Mouse (Mus musculus) stomach, embryonic 15.5 days (tissue): ENCODE measurements around the gene Kmt2c. TPM values are rescaled to one million over a fixed set of nuclear protein-coding genes. Genes with fewer than 3 reads are reported as not detected.
"Not testable (repeated sequence)": the region's sequence is repeated elsewhere in the genome, so short reads cannot be mapped to it uniquely, and the experiment has no call there.

ENCODE experiments used
- ATAC-seq: fragments of 200-750 bp; cut with Nextera tagmentation; 2 replicates; pipeline ENCODE4 v1.8.0; 2017; ENCODE audit warnings: low read depth, moderate number of reproducible peaks, moderate TSS enrichment; ENCODE audit not compliant: insufficient read depth, low FRiP score
- H3K27ac ChIP-seq: fragments of 300-500 bp; sonication (generic); 2 replicates; pipeline ENCODE4 v1.5.1; 2015; ENCODE audit warnings: mild to moderate bottlenecking, inconsistent platforms
- H3K27me3 ChIP-seq: fragments of 300-500 bp; sonication (generic); replicated peaks from 2 replicates; pipeline ENCODE4 v1.6.1; 2015; ENCODE audit warnings: inconsistent platforms
- H3K36me3 ChIP-seq: fragments of 300-500 bp; sonication (generic); 2 replicates; pipeline ENCODE4 v1.6.1; 2015; ENCODE audit warnings: inconsistent platforms
- H3K4me1 ChIP-seq: fragments of 300-500 bp; sonication (generic); 2 replicates; pipeline ENCODE4 v1.6.1; 2015; ENCODE audit warnings: inconsistent platforms
- H3K4me2 ChIP-seq: fragments of 300-500 bp; sonication (generic); 2 replicates; pipeline ENCODE4 v1.6.1; 2015; ENCODE audit warnings: mild to moderate bottlenecking, inconsistent platforms
- H3K4me3 ChIP-seq: fragments of 300-500 bp; sonication (generic); replicated peaks from 2 replicates; pipeline ENCODE4 v1.5.1; 2015; ENCODE audit warnings: inconsistent platforms
- H3K9ac ChIP-seq: fragments of 300-500 bp; sonication (generic); 2 replicates; pipeline ENCODE4 v1.6.1; 2015; ENCODE audit warnings: inconsistent platforms
- H3K9me3 ChIP-seq: fragments of 300-500 bp; sonication (generic); 2 replicates; pipeline ENCODE4 v1.6.1; 2016; ENCODE audit warnings: inconsistent platforms
- WGBS: fragments of 180-500 bp; shearing (Covaris S2); methylation state at CpG from one replicate; pipeline ENCODE4 v1.1.7; 2015; 5-methylcytosine and 5-hydroxymethylcytosine counted together
- polyA plus RNA-seq: library from polyadenylated mRNA; unstranded; fragments of >200 nt; fragmentation: Nextera tagmentation; extraction: Ambion mirVana; gene quantifications from 2 replicates; pipeline ENCODE4 v1.2.1, GENCODE M21; 2015

The Kmt2c gene
- polyA plus RNA-seq, 1 experiment from 2014 or later: 13.4 TPM

GRCm38 (mm10) chr5:25455432-25455831, 43.2 kb downstream of the Kmt2c start:
- not testable (repeated sequence) for H3K27ac ChIP-seq, H3K9me3 ChIP-seq, H3K36me3 ChIP-seq, H3K9ac ChIP-seq, ATAC-seq, H3K4me1 ChIP-seq, H3K27me3 ChIP-seq, H3K4me2 ChIP-seq, H3K4me3 ChIP-seq

GRCm38 (mm10) chr5:25452691-25453090, 45.9 kb downstream of the Kmt2c start:
- no peak overlapping the region for H3K9ac ChIP-seq
- no peaks in the 10 kb centered on the region for H3K27me3 ChIP-seq
- 68% methylated on average over 2 of the region's 2 CpGs for WGBS
- H3K27ac ChIP-seq: no peak overlapping the region
- no peaks in the 10 kb centered on the region for H3K36me3 ChIP-seq
- no peak overlapping the region for H3K4me2 ChIP-seq
- H3K4me1 ChIP-seq: no peaks in the 10 kb centered on the region
- H3K4me3 ChIP-seq: no peak overlapping the region
- ATAC-seq: no peak
- H3K9me3 ChIP-seq: no peaks in the 10 kb centered on the region

GRCm38 (mm10) chr5:25437508-25437907, 61.1 kb downstream of the Kmt2c start:
- H3K27ac ChIP-seq: no peak overlapping the region
- ATAC-seq: no peak

GRCm38 (mm10) chr5:25436081-25436480, 62.5 kb downstream of the Kmt2c start:
- Histone ChIP-seq H3K4me2 (no peak overlapping the region), H3K4me3 (no peak overlapping the region), H3K36me3 (no peaks in the 10 kb centered on the region), H3K27ac (no peak overlapping the region), H3K4me1 (no peaks in the 10 kb centered on the region), H3K9me3 (no peaks in the 10 kb centered on the region), H3K9ac (no peak overlapping the region), H3K27me3 (no peaks in the 10 kb centered on the region)
- no peak for ATAC-seq
- 17% methylated on average over 3 of the region's 3 CpGs for WGBS

More at GRCm38 (mm10) chr5:25437508-25437907, 61.1 kb downstream of the Kmt2c start:
- H3K36me3 ChIP-seq: no peaks in the 10 kb centered on the region
- WGBS: 80% methylated on average over 1 of the region's 1 CpGs
- H3K9me3 ChIP-seq: no peaks in the 10 kb centered on the region
- no peaks in the 10 kb centered on the region for H3K4me1 ChIP-seq
- no peak overlapping the region for H3K9ac ChIP-seq
- no peaks in the 10 kb centered on the region for H3K27me3 ChIP-seq
- no peak overlapping the region for H3K4me3 ChIP-seq
- no peak overlapping the region for H3K4me2 ChIP-seq

GRCm38 (mm10) chr5:25422576-25422975, 76.0 kb downstream of the Kmt2c start:
- Histone ChIP-seq H3K4me1 (no peaks in the 10 kb centered on the region), H3K36me3 (no peaks in the 10 kb centered on the region), H3K27me3 (no peaks in the 10 kb centered on the region), H3K4me3 (no peak overlapping the region), H3K9me3 (no peaks in the 10 kb centered on the region), H3K9ac (no peak overlapping the region), H3K4me2 (no peak overlapping the region), H3K27ac (no peak overlapping the region)
- 68% methylated on average over 1 of the region's 1 CpGs for WGBS
- no peak for ATAC-seq

DNA sequence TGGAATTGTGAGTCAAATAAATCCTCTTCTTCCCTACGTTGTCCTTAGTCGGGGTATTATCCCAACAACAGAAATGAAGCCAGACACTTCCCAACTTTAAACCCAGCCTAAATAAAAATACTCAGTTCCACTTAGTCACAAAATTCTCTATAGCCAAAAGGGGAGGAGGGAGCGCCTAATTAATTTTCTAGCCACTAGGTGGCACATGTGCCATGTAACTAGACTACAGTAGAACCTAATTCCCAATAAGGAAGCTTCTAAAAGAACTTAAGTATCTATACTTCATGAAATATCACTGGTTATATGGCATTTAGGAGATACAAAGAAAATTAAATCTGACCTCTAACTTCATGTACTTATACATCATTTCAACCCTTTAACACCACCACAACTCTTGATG, 78.0 kb downstream of the Kmt2c start:
- H3K36me3 ChIP-seq: no peaks in the 10 kb centered on the region
- H3K4me2 ChIP-seq: no peak overlapping the region
- H3K27me3 ChIP-seq: no peaks in the 10 kb centered on the region
- no peak overlapping the region for H3K27ac ChIP-seq
- H3K4me3 ChIP-seq: no peak overlapping the region
- H3K9me3 ChIP-seq: no peaks in the 10 kb centered on the region
- no peak for ATAC-seq
- H3K9ac ChIP-seq: no peak overlapping the region
- WGBS: 37% methylated on average over 3 of the region's 3 CpGs
- H3K4me1 ChIP-seq: no peaks in the 10 kb centered on the region

DNA sequence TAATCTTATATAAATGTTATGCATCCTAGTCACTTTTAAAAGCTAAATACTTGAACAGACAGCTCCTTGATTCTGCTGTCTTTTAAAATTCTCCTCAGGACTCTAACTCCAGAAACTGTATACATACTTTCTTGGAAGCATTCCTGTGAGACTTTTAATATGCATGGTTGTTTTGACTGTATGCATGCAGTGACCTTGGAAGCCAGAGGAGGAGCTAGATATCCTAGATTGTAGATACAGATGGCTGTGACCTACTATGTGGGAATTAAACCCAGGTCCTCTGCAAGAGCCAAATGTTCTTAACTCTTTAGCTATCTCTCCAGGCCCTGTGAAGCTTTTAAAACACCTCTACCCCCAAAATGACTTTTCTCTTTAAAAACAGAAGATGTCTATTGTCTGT, 83.2 kb downstream of the Kmt2c start:
- Histone ChIP-seq H3K36me3 (0 out of 2 replicates have a peak, but pooled peaks cover 3% of the 10 kb centered on the region), H3K4me2 (no peak overlapping the region), H3K4me3 (no peak overlapping the region), H3K27me3 (no peaks in the 10 kb centered on the region), H3K27ac (no peak overlapping the region), H3K9me3 (no peaks in the 10 kb centered on the region), H3K4me1 (no peaks in the 10 kb centered on the region), H3K9ac (no peak overlapping the region)
- no peak for ATAC-seq

DNA sequence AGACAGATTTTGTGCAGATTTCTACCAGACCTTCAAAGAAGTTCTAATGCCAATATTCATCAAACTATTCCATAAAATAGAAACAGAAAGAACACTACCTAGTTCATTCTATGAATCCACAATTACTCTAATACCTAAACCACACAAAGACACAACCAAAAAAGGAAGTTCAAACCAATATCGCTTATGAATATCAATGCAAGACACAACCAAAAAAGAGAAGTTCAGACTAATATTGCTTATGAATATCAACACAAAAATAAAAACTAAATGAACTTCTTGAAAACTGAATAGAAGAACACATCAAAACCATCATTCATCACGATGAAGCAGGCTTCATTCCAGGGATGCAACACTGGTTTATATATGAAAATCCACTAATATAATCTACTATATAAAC, 101.9 kb downstream of the Kmt2c start:
- no peak overlapping the region for H3K9ac ChIP-seq
- H3K27me3 ChIP-seq: no peaks in the 10 kb centered on the region
- H3K27ac ChIP-seq: no peak overlapping the region
- no peaks in the 10 kb centered on the region for H3K4me1 ChIP-seq
- 0 out of 2 replicates have a peak, but pooled peaks cover 7% of the 10 kb centered on the region for H3K36me3 ChIP-seq
- no peak overlapping the region for H3K4me2 ChIP-seq
- H3K9me3 ChIP-seq: no peaks in the 10 kb centered on the region
- no peak for ATAC-seq
- 86% methylated on average over 2 of the region's 2 CpGs for WGBS
- H3K4me3 ChIP-seq: no peak overlapping the region

GRCm38 (mm10) chr5:25392655-25393054, 105.9 kb downstream of the Kmt2c start:
- Histone ChIP-seq H3K9ac (no peak overlapping the region), H3K4me3 (no peak overlapping the region), H3K27ac (no peak overlapping the region), H3K4me1 (no peaks in the 10 kb centered on the region), H3K9me3 (no peaks in the 10 kb centered on the region), H3K36me3 (no peaks in the 10 kb centered on the region), H3K4me2 (no peak overlapping the region), H3K27me3 (no peaks in the 10 kb centered on the region)
- WGBS: 49% methylated on average over 2 of the region's 2 CpGs
- no peak for ATAC-seq

- ATAC-seq: no peak
- Histone ChIP-seq H3K36me3 (0 out of 2 replicates have a peak, but pooled peaks cover 6% of the 10 kb centered on the region), H3K27ac (no peak overlapping the region), H3K4me1 (no peaks in the 10 kb centered on the region), H3K9ac (no peak overlapping the region), H3K4me3 (no peak overlapping the region), H3K9me3 (no peaks in the 10 kb centered on the region), H3K4me2 (no peak overlapping the region), H3K27me3 (no peaks in the 10 kb centered on the region)
- 94% methylated on average over 11 of the region's 11 CpGs for WGBS
These were observed 115.0 kb downstream of the Kmt2c start for GRCm38 (mm10) chr5:25383581-25383980.

DNA sequence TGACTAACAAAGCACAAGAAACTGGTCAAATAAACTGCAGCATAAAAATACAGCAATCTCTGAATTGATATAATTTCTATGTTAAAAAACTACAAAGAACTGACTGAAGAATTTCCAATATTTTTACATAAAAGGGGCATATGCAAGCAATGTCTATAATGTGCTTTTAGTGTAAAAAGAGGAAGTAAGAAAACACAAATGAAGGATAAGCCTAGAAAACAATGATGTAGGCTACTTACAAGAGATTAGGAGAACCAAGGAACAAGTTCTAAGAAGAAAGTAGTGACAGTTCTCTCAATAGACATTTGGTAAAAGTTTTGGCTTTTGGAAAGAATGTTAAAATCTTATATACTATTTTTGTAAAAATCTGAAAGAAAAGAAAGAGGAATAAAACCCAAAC, 119.4 kb downstream of the Kmt2c start:
- ATAC-seq: no peak
- no peak overlapping the region for H3K4me2 ChIP-seq
- H3K36me3 ChIP-seq: no peaks in the 10 kb centered on the region
- H3K4me1 ChIP-seq: no peaks in the 10 kb centered on the region
- H3K4me3 ChIP-seq: no peak overlapping the region
- H3K9ac ChIP-seq: no peak overlapping the region
- H3K27ac ChIP-seq: no peak overlapping the region
- H3K9me3 ChIP-seq: no peaks in the 10 kb centered on the region
- no peaks in the 10 kb centered on the region for H3K27me3 ChIP-seq

- H3K4me2 ChIP-seq: no peak overlapping the region
- no peaks in the 10 kb centered on the region for H3K27me3 ChIP-seq
- H3K27ac ChIP-seq: no peak overlapping the region
- WGBS: 96% methylated on average over 2 of the region's 2 CpGs
- H3K9me3 ChIP-seq: no peaks in the 10 kb centered on the region
- no peak overlapping the region for H3K4me3 ChIP-seq
- H3K9ac ChIP-seq: no peak overlapping the region
- H3K4me1 ChIP-seq: no peaks in the 10 kb centered on the region
- peaks cover 11% of the 10 kb centered on the region; the same call in 1 of the 2 replicates for H3K36me3 ChIP-seq
- no peak for ATAC-seq
These were observed 130.2 kb downstream of the Kmt2c start for GRCm38 (mm10) chr5:25368420-25368819.

DNA sequence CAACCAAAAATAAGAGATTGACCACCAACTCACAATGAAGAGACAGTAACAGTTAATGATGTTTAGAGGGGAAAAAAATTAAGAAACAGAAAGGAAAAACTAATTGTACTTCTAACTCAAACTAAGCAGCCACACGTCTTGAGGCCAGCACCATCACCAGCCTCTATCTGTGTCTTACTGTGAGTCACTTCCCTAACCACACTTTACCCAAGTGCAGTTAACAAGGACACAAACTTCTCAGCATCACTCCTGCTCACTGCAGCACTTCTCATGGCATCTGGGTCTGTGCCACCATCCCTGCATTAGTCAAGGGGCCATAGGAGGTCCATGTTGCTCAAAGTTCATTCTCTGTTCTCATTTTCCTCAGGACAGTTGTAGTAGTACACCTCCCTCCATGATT, 131.5 kb downstream of the Kmt2c start:
- no peaks in the 10 kb centered on the region for H3K9me3 ChIP-seq
- no peak overlapping the region for H3K9ac ChIP-seq
- no peak overlapping the region for H3K4me2 ChIP-seq
- no peak overlapping the region for H3K27ac ChIP-seq
- H3K27me3 ChIP-seq: no peaks in the 10 kb centered on the region
- WGBS: 76% methylated on average over 1 of the region's 1 CpGs
- no peaks in the 10 kb centered on the region for H3K4me1 ChIP-seq
- H3K36me3 ChIP-seq: 0 out of 2 replicates have a peak, but pooled peaks cover 4% of the 10 kb centered on the region
- no peak overlapping the region for H3K4me3 ChIP-seq
- ATAC-seq: no peak
